Mouse (Mus musculus) MEL (cell line): ENCODE measurements around the gene Dpyd. TPM values are rescaled to one million over a fixed set of nuclear protein-coding genes. Genes with fewer than 3 reads are reported as not detected.

ENCODE experiments used
- DNase-seq: peaks from one replicate; pipeline ENCODE4 v3.0.0; 2011; ENCODE audit warnings: low read depth, low spot score
- H3K27ac ChIP-seq: 2 replicates; pipeline ENCODE4 v1.5.1; 2012; ENCODE audit warnings: low read depth, mild to moderate bottlenecking, control low read depth, low read length, moderate library complexity; ENCODE audit not compliant: control insufficient read depth
- H3K27me3 ChIP-seq, 2 experiments: fragments of 150-350 bp in 1 of 2; sonication (generic) in 1 of 2; 2 replicates each; pipeline ENCODE4 v1.6.1; 2012; ENCODE audit warnings: low read length in 2 of 2, mild to moderate bottlenecking in 2 of 2, improper control_type of control experiment in 1 of 2, moderate library complexity in 1 of 2; ENCODE audit not compliant: insufficient read depth in 2 of 2, control insufficient read depth in 1 of 2
- H3K36me3 ChIP-seq, 2 experiments: 2 replicates each; pipeline ENCODE4 v1.6.1; 2012 to 2014; ENCODE audit warnings: low read length in 2 of 2, improper control_type of control experiment in 1 of 2, inconsistent platforms in 1 of 2, mild to moderate bottlenecking in 1 of 2; ENCODE audit not compliant: insufficient read depth in 2 of 2, control insufficient read depth in 1 of 2
- H3K4me1 ChIP-seq, 2 experiments: fragments of 150-350 bp in 1 of 2; sonication (generic) in 1 of 2; 2 replicates each; pipeline ENCODE4 v1.6.1; 2012; ENCODE audit warnings: low read length in 2 of 2, improper control_type of control experiment in 1 of 2, mild to moderate bottlenecking in 1 of 2; ENCODE audit not compliant: insufficient read depth in 2 of 2, control insufficient read depth in 1 of 2
- H3K4me3 ChIP-seq, 2 experiments: fragments of 150-350 bp in 1 of 2; sonication (generic) in 1 of 2; 2 replicates each; pipeline ENCODE4 v1.5.1; 2012; ENCODE audit warnings: low read depth in 2 of 2, low read length in 2 of 2, mild to moderate bottlenecking in 2 of 2, moderate library complexity in 2 of 2, control low read depth in 1 of 2, improper control_type of control experiment in 1 of 2; ENCODE audit not compliant: control insufficient read depth in 1 of 2, insufficient read depth in 1 of 2
- H3K79me2 ChIP-seq: 2 replicates; pipeline ENCODE4 v1.6.1; 2012; ENCODE audit warnings: mild to moderate bottlenecking, low read length, moderate library complexity; ENCODE audit not compliant: control insufficient read depth, poor library complexity, insufficient read depth
- H3K9ac ChIP-seq: 2 replicates; pipeline ENCODE4 v1.6.1; 2012; ENCODE audit warnings: low read depth, mild to moderate bottlenecking, control low read depth, low read length, moderate library complexity; ENCODE audit not compliant: control insufficient read depth, poor library complexity, severe bottlenecking
- H3K9me3 ChIP-seq: fragments of 150-350 bp; sonication (generic); replicated peaks from 2 replicates; pipeline ENCODE4 v1.6.1; 2012; ENCODE audit warnings: mild to moderate bottlenecking, low read length, improper control_type of control experiment, moderate library complexity; ENCODE audit not compliant: insufficient read depth
- CHD1 ChIP-seq: IDR thresholded peaks from 2 replicates; pipeline ENCODE4 v1.6.1; 2012; ENCODE audit warnings: low read depth, mild to moderate bottlenecking, inconsistent platforms, low read length, improper control_type of control experiment
- CHD2 ChIP-seq: IDR thresholded peaks from 2 replicates; pipeline ENCODE4 v1.6.1; 2011; ENCODE audit warnings: low read length, improper control_type of control experiment
- CTCF ChIP-seq, 3 experiments: IDR thresholded peaks in 2 of 3; conservative IDR thresholded peaks in 1 of 3; 2 replicates each; pipeline ENCODE4 v1.5.1; 2011 to 2012; ENCODE audit warnings: low read length in 3 of 3, low read depth in 2 of 3, mild to moderate bottlenecking in 2 of 3, improper control_type of control experiment in 1 of 3, inconsistent platforms in 1 of 3, mixed read lengths in 1 of 3, moderate library complexity in 1 of 3; ENCODE audit not compliant: control insufficient read depth in 1 of 3, insufficient read depth in 1 of 3, poor library complexity in 1 of 3, severe bottlenecking in 1 of 3
- E2F4 ChIP-seq: IDR thresholded peaks from 2 replicates; pipeline ENCODE4 v1.6.1; 2011; ENCODE audit warnings: low read depth, low read length, improper control_type of control experiment, borderline replicate concordance
- ELF1 ChIP-seq: IDR thresholded peaks from 2 replicates; pipeline ENCODE4 v1.6.1; 2014; ENCODE audit warnings: low read depth, mild to moderate bottlenecking, inconsistent platforms, low read length, improper control_type of control experiment, moderate library complexity
- EP300 ChIP-seq, 2 experiments: IDR thresholded peaks; 2 replicates each; pipeline ENCODE4 v1.6.1; 2011; ENCODE audit warnings: improper control_type of control experiment in 2 of 2, low read length in 2 of 2, low read depth in 1 of 2, mild to moderate bottlenecking in 1 of 2
- ETS1 ChIP-seq: IDR thresholded peaks from 2 replicates; pipeline ENCODE4 v1.6.1; 2012; ENCODE audit warnings: low read depth, mild to moderate bottlenecking, inconsistent platforms, low read length, improper control_type of control experiment, moderate library complexity
- HCFC1 ChIP-seq: IDR thresholded peaks from 2 replicates; pipeline ENCODE4 v1.6.1; 2012; ENCODE audit warnings: low read depth, mild to moderate bottlenecking, inconsistent platforms, low read length, improper control_type of control experiment, moderate library complexity
- JUND ChIP-seq: IDR thresholded peaks from 2 replicates; pipeline ENCODE4 v1.6.1; 2011; ENCODE audit warnings: low read depth, mild to moderate bottlenecking, improper control_type of control experiment, low read length
- MAZ ChIP-seq: IDR thresholded peaks from 2 replicates; pipeline ENCODE4 v1.6.1; 2012; ENCODE audit warnings: low read depth, mild to moderate bottlenecking, inconsistent platforms, low read length, improper control_type of control experiment
- MEF2A ChIP-seq: IDR thresholded peaks from 2 replicates; pipeline ENCODE4 v1.6.1; 2014; ENCODE audit warnings: low read depth, mild to moderate bottlenecking, inconsistent platforms, low read length, improper control_type of control experiment; ENCODE audit not compliant: poor library complexity, insufficient replicate concordance, severe bottlenecking; ENCODE audit errors: extremely low read depth
- MXI1 ChIP-seq: IDR thresholded peaks from 2 replicates; pipeline ENCODE4 v1.6.1; 2011; ENCODE audit warnings: mild to moderate bottlenecking, low read depth, low read length, improper control_type of control experiment
- MYC ChIP-seq: IDR thresholded peaks from 2 replicates; pipeline ENCODE4 v1.6.1; 2011; ENCODE audit warnings: low read depth, mild to moderate bottlenecking, low read length, improper control_type of control experiment, moderate library complexity
- NELFE ChIP-seq: IDR thresholded peaks from 2 replicates; pipeline ENCODE4 v1.6.1; 2011; ENCODE audit warnings: low read depth, low read length, improper control_type of control experiment
- POLR2A ChIP-seq, 2 experiments: IDR thresholded peaks; 2 replicates each; pipeline ENCODE4 v1.6.1; 2011 to 2012; ENCODE audit warnings: low read length in 2 of 2, mild to moderate bottlenecking in 2 of 2, control low read depth in 1 of 2, improper control_type of control experiment in 1 of 2, low read depth in 1 of 2, moderate library complexity in 1 of 2; ENCODE audit not compliant: control insufficient read depth in 1 of 2, insufficient read depth in 1 of 2, poor library complexity in 1 of 2
- POLR2AphosphoS2 ChIP-seq: IDR thresholded peaks from 2 replicates; pipeline ENCODE4 v1.6.1; 2011; ENCODE audit warnings: low read length, improper control_type of control experiment
- POLR2AphosphoS5 ChIP-seq: IDR thresholded peaks from 2 replicates; pipeline ENCODE4 v1.6.1; 2012; ENCODE audit warnings: low read depth, borderline replicate concordance, mild to moderate bottlenecking, inconsistent platforms, low read length, moderate library complexity, mixed read lengths
- RAD21 ChIP-seq: IDR thresholded peaks from 2 replicates; pipeline ENCODE4 v1.6.1; 2011; ENCODE audit warnings: mild to moderate bottlenecking, low read depth, low read length, improper control_type of control experiment
- RCOR1 ChIP-seq: IDR thresholded peaks from 2 replicates; pipeline ENCODE4 v1.6.1; 2012; ENCODE audit warnings: low read depth, mild to moderate bottlenecking, inconsistent platforms, low read length, improper control_type of control experiment
- SIN3A ChIP-seq: IDR thresholded peaks from 2 replicates; pipeline ENCODE4 v1.6.1; 2012; ENCODE audit warnings: low read length, improper control_type of control experiment, inconsistent platforms
- SMC3 ChIP-seq: IDR thresholded peaks from 2 replicates; pipeline ENCODE4 v1.6.1; 2011; ENCODE audit warnings: low read depth, low read length, improper control_type of control experiment
- TAL1 ChIP-seq: IDR thresholded peaks from 2 replicates; pipeline ENCODE4 v1.6.1; 2012; ENCODE audit warnings: mild to moderate bottlenecking, inconsistent platforms, low read length, moderate library complexity, mixed read lengths
- TBP ChIP-seq: IDR thresholded peaks from 2 replicates; pipeline ENCODE4 v1.8.0; 2011; ENCODE audit warnings: low read depth, low read length, improper control_type of control experiment
- TCF12 ChIP-seq: IDR thresholded peaks from 2 replicates; pipeline ENCODE4 v1.6.1; 2014; ENCODE audit warnings: low read depth, mild to moderate bottlenecking, inconsistent platforms, low read length, improper control_type of control experiment, moderate library complexity
- UBTF ChIP-seq: IDR thresholded peaks from 2 replicates; pipeline ENCODE4 v1.6.1; 2012; ENCODE audit warnings: low read depth, mild to moderate bottlenecking, inconsistent platforms, low read length, improper control_type of control experiment, moderate library complexity, borderline replicate concordance; ENCODE audit not compliant: insufficient read depth
- USF1 ChIP-seq: IDR thresholded peaks from 2 replicates; pipeline ENCODE4 v1.6.1; 2014; ENCODE audit warnings: low read depth, mild to moderate bottlenecking, inconsistent platforms, low read length, improper control_type of control experiment, moderate library complexity
- USF2 ChIP-seq, 2 experiments: IDR thresholded peaks; 2 replicates each; pipeline ENCODE4 v1.6.1; 2011 to 2012; ENCODE audit warnings: improper control_type of control experiment in 2 of 2, low read length in 2 of 2, borderline replicate concordance in 1 of 2, inconsistent platforms in 1 of 2, low read depth in 1 of 2, mild to moderate bottlenecking in 1 of 2; ENCODE audit not compliant: insufficient read depth in 1 of 2
- ZC3H11A ChIP-seq: IDR thresholded peaks from 2 replicates; pipeline ENCODE4 v1.6.1; 2012; ENCODE audit warnings: low read depth, mild to moderate bottlenecking, inconsistent platforms, low read length, improper control_type of control experiment
- ZMIZ1 ChIP-seq: IDR thresholded peaks from 2 replicates; pipeline ENCODE4 v1.6.1; 2012; ENCODE audit warnings: low read depth, mild to moderate bottlenecking, inconsistent platforms, low read length, improper control_type of control experiment, moderate library complexity
- polyA plus RNA-seq, 2 experiments: library from polyadenylated mRNA; stranded (reverse) in 1 of 2; unstranded in 1 of 2; fragments of >175 nt in 1 of 2; fragments of >200 nt in 1 of 2; gene quantifications; 2 replicates each; pipeline versions ENCODE4 v1.2.1 to v1.2.4; 2012; ENCODE audit warnings: low replicate concordance in 2 of 2, low read depth in 1 of 2; ENCODE audit not compliant: insufficient read length in 2 of 2, insufficient read depth in 1 of 2, missing spikeins in 1 of 2
- total RNA-seq: library from RNA; depleted of rRNA; stranded (reverse); fragments of 300-350 nt; gene quantifications from 2 replicates; pipeline ENCODE4 v1.2.3, GENCODE M21; 2012

The Dpyd gene
- total and polyA plus RNA-seq, 3 experiments = not detected

- Histone ChIP-seq H3K4me3 (no peak overlapping the region), H3K4me1 (no peaks in the 10 kb centered on the region), H3K27me3 (no peaks in the 10 kb centered on the region), H3K9me3 (no peaks in the 10 kb centered on the region), H3K9ac (no peak overlapping the region), H3K79me2 (no peaks in the 10 kb centered on the region), H3K27ac (no peak overlapping the region), H3K36me3 (no peaks in the 10 kb centered on the region)
- no peak for DNase-seq
- TF ChIP-seq CHD2 (no peak), TCF12 (no peak), CHD1 (no peak), MAZ (no peak), POLR2A (IDR thresholded peaks at IDR 0.05; ENCODE audit: control insufficient read depth in 1 of 2, insufficient read depth in 1 of 2, low read depth in 1 of 2, low read length in 2 of 2, poor library complexity in 1 of 2) (no peak), TBP (no peak), TAL1 (no peak), CTCF (IDR thresholded peaks at IDR 0.05 in 2 of 3, conservative IDR thresholded peaks at IDR 0.05 in 1 of 3; ENCODE audit: control insufficient read depth in 1 of 3, insufficient read depth in 1 of 3, low read depth in 2 of 3, low read length in 3 of 3, poor library complexity in 1 of 3, severe bottlenecking in 1 of 3) (no peak), SIN3A (no peak), USF2 (IDR thresholded peaks at IDR 0.05; ENCODE audit: borderline replicate concordance in 1 of 2, insufficient read depth in 1 of 2, low read depth in 1 of 2, low read length in 2 of 2) (no peak), UBTF (no peak), USF1 (no peak), HCFC1 (no peak), RCOR1 (no peak), MXI1 (no peak), POLR2AphosphoS2 (no peak), EP300 (IDR thresholded peaks at IDR 0.05; ENCODE audit: low read depth in 1 of 2, low read length in 2 of 2) (no peak), E2F4 (no peak), ZC3H11A (no peak), SMC3 (no peak)
Measured at GRCm38 (mm10) chr3:118601689-118602640, 40.0 kb downstream of the Dpyd start.

DNA sequence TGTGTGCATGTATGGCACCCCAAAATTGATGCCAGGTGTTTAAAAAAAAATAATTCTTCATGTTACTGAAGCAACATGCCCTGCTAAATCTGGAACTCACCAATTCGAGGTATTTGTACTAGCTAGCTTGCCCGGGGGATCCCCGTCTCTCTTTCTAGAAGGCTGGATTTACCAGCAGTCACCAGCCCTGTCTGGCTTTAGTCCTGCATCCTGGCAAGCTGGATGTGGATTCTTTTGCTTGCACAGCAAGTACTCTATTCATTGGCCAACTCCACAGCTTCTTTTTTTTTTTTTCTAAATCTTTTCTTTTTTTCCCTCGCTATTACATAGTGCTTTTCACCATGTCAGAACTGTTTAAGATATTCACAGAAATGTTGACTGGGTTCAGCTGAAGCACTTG lies 46.8 kb downstream of the Dpyd start:
- H3K4me3 ChIP-seq = no peak overlapping the region
- DNase-seq = no peak
- H3K9ac ChIP-seq = no peak overlapping the region
- H3K4me1 ChIP-seq = no peaks in the 10 kb centered on the region
- H3K27me3 ChIP-seq = no peaks in the 10 kb centered on the region
- no peak overlapping the region for H3K27ac ChIP-seq
- no peaks in the 10 kb centered on the region for H3K79me2 ChIP-seq
- no peaks in the 10 kb centered on the region for H3K9me3 ChIP-seq
- no peaks in the 10 kb centered on the region for H3K36me3 ChIP-seq
- TF ChIP-seq RAD21 = no peak
- no peak for TF ChIP-seq E2F4
- no peak for TF ChIP-seq UBTF
- TF ChIP-seq JUND = no peak
- TF ChIP-seq POLR2AphosphoS5 = no peak
- no peak for TF ChIP-seq ELF1
- TF ChIP-seq POLR2AphosphoS2 = no peak
- no peak for TF ChIP-seq RCOR1
- no peak for TF ChIP-seq HCFC1
- no peak for TF ChIP-seq MAZ
- no peak for TF ChIP-seq MEF2A
- TF ChIP-seq ZMIZ1 = no peak
- TF ChIP-seq MYC = no peak
- TF ChIP-seq EP300 (IDR thresholded peaks at IDR 0.05; ENCODE audit: low read depth in 1 of 2, low read length in 2 of 2) = no peak
- TF ChIP-seq TBP = no peak
- no peak for TF ChIP-seq NELFE
- no peak for TF ChIP-seq SIN3A
- no peak for TF ChIP-seq ETS1
